24 mouse cellular contexts compared by ENCODE assay signal in genomic region chr5:91610499-91610898, GRCm38 (mm10).
DNase-seq lines count a peak whose midpoint lies in the region; ATAC-seq and TF ChIP-seq lines count a peak whose summit lies in the region.
"Had no signal": no experiment of that assay in that cellular context is flagged by ENCODE, and none has a peak within 500 bp of the region (broad histone marks: within the 10 kb centered on the region; RNA-seq: fewer than 3 reads in every experiment).

No protein-coding gene starts in this region.

- WGBS in lung, postnatal 0 days: 55% methylated on average over 2 of the region's 2 CpGs

- in situ Hi-C loops in CH12.LX (cut with MboI; ENCODE audit: low pct_ligation_motif_present, low pct_unique_long_range_greater_than_20kb, low sequenced_read_pairs): no loop called here

- TF ChIP-seq RAD21 in CH12.LX (IDR thresholded peaks at IDR 0.05; ENCODE audit: low read depth, low read length): no peak

- H3K27ac ChIP-seq in lung, postnatal 0 days (ENCODE audit: low read length): no peak overlapping the region
- H3K27ac ChIP-seq in CH12.LX (ENCODE audit: insufficient read depth, low read depth): no peak overlapping the region
- H3K27ac ChIP-seq: embryonic facial prominence, embryonic 15.5 days; forebrain, embryonic 10.5 days; heart, embryonic 10.5 days; hindbrain, embryonic 12.5 days had no signal

- no peak overlapping the region for H3K4me3 ChIP-seq in lung, postnatal 0 days (ENCODE audit: low read depth, low read length)
- no peak overlapping the region for H3K4me3 ChIP-seq in CH12.LX (replicated peaks in 1 of 3; ENCODE audit: low read depth in 2 of 3, low read length in 2 of 3, poor library complexity in 1 of 3)
- H3K4me3 ChIP-seq: embryonic facial prominence, embryonic 15.5 days; erythroblast, embryonic 14.5 days; forebrain, embryonic 10.5 days; heart, embryonic 10.5 days; hindbrain, embryonic 12.5 days had no signal

- H3K4me2 ChIP-seq in lung, postnatal 0 days (replicated peaks; ENCODE audit: low read depth, low read length): no peak overlapping the region
- peak overlapping the region; percentile 8 for H3K4me2 ChIP-seq in CH12.LX (ENCODE audit: insufficient read depth, low read depth, poor library complexity, severe bottlenecking)
- H3K4me2 ChIP-seq: embryonic facial prominence, embryonic 15.5 days; hindbrain, embryonic 12.5 days had no signal

- no peaks in the 10 kb centered on the region; the same call in 1 of the 2 replicates for H3K79me2 ChIP-seq in CH12.LX (replicated peaks; ENCODE audit: control insufficient read depth, extremely low read depth, insufficient read depth, poor library complexity, severe bottlenecking)

- peak; percentile 31 for DNase-seq in lung, postnatal 0 days (ENCODE audit: low spot score)
- no peak for DNase-seq in lung, postnatal 10 days
- DNase-seq in CH12.LX (ENCODE audit: extremely low read depth): peak; percentile 24
- DNase-seq in T-cell, adult 2 months (ENCODE audit: low spot score): no peak
- no peak for DNase-seq in urinary bladder, postnatal 25 days (ENCODE audit: low spot score)
- DNase-seq: adrenal gland, postnatal 14 days; cerebellum, adult 18-20 months; cerebellum, postnatal 10 days; embryo, embryonic 11 days; gastrocnemius, postnatal 14 days; heart, adult 11 months; heart, postnatal 10 days; heart, postnatal 4 days had no signal

- dilution Hi-C loops in CH12.LX (cut with MboI; ENCODE audit: extremely low pct_ligation_motif_present, extremely low pct_unique_long_range_greater_than_20kb, low sequenced_read_pairs): no loop called here

- no peak for TF ChIP-seq CTCF in lung, postnatal 0 days (IDR thresholded peaks at IDR 0.05)
- no peak for TF ChIP-seq CTCF in CH12.LX (conservative IDR thresholded peaks at IDR 0.05 in 1 of 2, IDR thresholded peaks at IDR 0.05 in 1 of 2; ENCODE audit: low read depth in 2 of 2, low read length in 2 of 2)

- H3K4me1 ChIP-seq in lung, postnatal 0 days (ENCODE audit: insufficient read depth, low read depth, low read length): no peaks in the 10 kb centered on the region
- peaks cover 14 to 24% of the 10 kb centered on the region in 2 experiments; a peak in 3 of 4 replicates for H3K4me1 ChIP-seq in CH12.LX (ENCODE audit: control insufficient read depth in 1 of 2, insufficient read depth in 2 of 2)
- H3K4me1 ChIP-seq: embryonic facial prominence, embryonic 15.5 days; forebrain, embryonic 10.5 days; hindbrain, embryonic 12.5 days had no signal

- H3K9ac ChIP-seq in lung, postnatal 0 days (replicated peaks; ENCODE audit: low read depth): no peak overlapping the region
- H3K9ac ChIP-seq in CH12.LX (ENCODE audit: insufficient read depth, low read depth): peak overlapping the region; percentile 39; the same call in 1 of the 2 replicates
- H3K9ac ChIP-seq: embryonic facial prominence, embryonic 15.5 days; hindbrain, embryonic 12.5 days had no signal

- no peak for TF ChIP-seq POLR2A in CH12.LX (IDR thresholded peaks at IDR 0.05; ENCODE audit: low read depth, low read length)

- no peak for ATAC-seq in lung, postnatal 0 days
- ATAC-seq in common myeloid progenitor, adult 5-6 weeks (replicated peaks; ENCODE audit: low read depth, poor library complexity, severe bottlenecking): peak; percentile 79
- ATAC-seq in monocyte, adult 5-6 weeks (replicated peaks; ENCODE audit: insufficient number of reproducible peaks, low FRiP score, low TSS enrichment, poor library complexity, severe bottlenecking): peak; percentile 72; the same call in 1 of the 2 replicates
- ATAC-seq: forebrain, embryonic 14.5 days; hindbrain, embryonic 16.5 days; inflammation-experienced regulatory T-cells, adult 6 months had no signal

- H3K9me3 ChIP-seq in lung, postnatal 0 days (ENCODE audit: low read length): no peaks in the 10 kb centered on the region
- H3K9me3 ChIP-seq in CH12.LX (replicated peaks; ENCODE audit: low read length): no peaks in the 10 kb centered on the region
- H3K9me3 ChIP-seq: embryonic facial prominence, embryonic 15.5 days; forebrain, embryonic 10.5 days; G1E; heart, embryonic 10.5 days; hindbrain, embryonic 12.5 days had no signal

- TF ChIP-seq EP300 in lung, postnatal 0 days (IDR thresholded peaks at IDR 0.05): no peak
- TF ChIP-seq EP300 in CH12.LX (IDR thresholded peaks at IDR 0.05; ENCODE audit: low read length): no peak

- H3K36me3 ChIP-seq in lung, postnatal 0 days (ENCODE audit: insufficient read depth, low read length): no peaks in the 10 kb centered on the region
- H3K36me3 ChIP-seq in CH12.LX (replicated peaks in 1 of 2; ENCODE audit: control insufficient read depth in 1 of 2, insufficient read depth in 1 of 2, low read length in 1 of 2): peaks cover 0 to 10% of the 10 kb centered on the region in 2 experiments
- H3K36me3 ChIP-seq: embryonic facial prominence, embryonic 15.5 days; forebrain, embryonic 10.5 days; hindbrain, embryonic 12.5 days had no signal

- H3K27me3 ChIP-seq in lung, postnatal 0 days (replicated peaks; ENCODE audit: insufficient read depth, low read length): peaks cover 3% of the 10 kb centered on the region; the same call in 1 of the 2 replicates
- H3K27me3 ChIP-seq in CH12.LX (replicated peaks): no peaks in the 10 kb centered on the region
- H3K27me3 ChIP-seq: embryonic facial prominence, embryonic 15.5 days; hindbrain, embryonic 12.5 days had no signal

TF ChIP-seq in CH12.LX, 34 proteins besides CTCF, POLR2A, EP300 and RAD21:
- TF ChIP-seq ZKSCAN1 (IDR thresholded peaks at IDR 0.05; ENCODE audit: borderline replicate concordance, low read depth, low read length) (no peak), BHLHE40 (IDR thresholded peaks at IDR 0.05; ENCODE audit: low read depth, low read length) (no peak), ZNF384 (IDR thresholded peaks at IDR 0.05; ENCODE audit: low read depth, low read length) (peak; percentile 24; the same call in 1 of the 2 replicates), RCOR1 (conservative IDR thresholded peaks at IDR 0.05; ENCODE audit: low read depth, low read length) (no peak), ELF1 (IDR thresholded peaks at IDR 0.05; ENCODE audit: low read depth, low read length) (peak; percentile 25; the same call in 1 of the 2 replicates), PAX5 (IDR thresholded peaks at IDR 0.05; ENCODE audit: low read length) (no peak), TBP (conservative IDR thresholded peaks at IDR 0.05; ENCODE audit: low read depth, low read length) (no peak), MYC (IDR thresholded peaks at IDR 0.05; ENCODE audit: low read depth, low read length) (no peak), TCF12 (IDR thresholded peaks at IDR 0.05; ENCODE audit: low read depth, low read length) (no peak), MAZ (IDR thresholded peaks at IDR 0.05; ENCODE audit: low read depth, low read length) (no peak), USF2 (conservative IDR thresholded peaks at IDR 0.05; ENCODE audit: low read depth, low read length) (no peak), USF1 (IDR thresholded peaks at IDR 0.05; ENCODE audit: low read depth, low read length) (no peak), ETS1 (conservative IDR thresholded peaks at IDR 0.05; ENCODE audit: low read depth, low read length) (no peak), JUN (IDR thresholded peaks at IDR 0.05; ENCODE audit: insufficient read depth, low read depth, low read length) (peak; percentile 16; the same call in 1 of the 2 replicates)

Comparison
In these comparisons a context has a peak if more than half of its experiments do, and no peak if none do; other contexts are left out.
1. DNase-seq: peak in lung, postnatal 0 days (single experiment) and CH12.LX (single experiment); none in lung, postnatal 10 days (single experiment), T-cell, adult 2 months (single experiment) and urinary bladder, postnatal 25 days (single experiment).